Mouse (Mus musculus) natural killer cell, adult 2 months (primary cell): ENCODE results near the gene Akr1c19.

ENCODE experiments used
- DNase-seq, 2 experiments: peaks; one replicate each; pipeline ENCODE4 v3.0.0; 2022; ENCODE audit warnings: low spot score in 2 of 2

The Akr1c19 gene

DNA sequence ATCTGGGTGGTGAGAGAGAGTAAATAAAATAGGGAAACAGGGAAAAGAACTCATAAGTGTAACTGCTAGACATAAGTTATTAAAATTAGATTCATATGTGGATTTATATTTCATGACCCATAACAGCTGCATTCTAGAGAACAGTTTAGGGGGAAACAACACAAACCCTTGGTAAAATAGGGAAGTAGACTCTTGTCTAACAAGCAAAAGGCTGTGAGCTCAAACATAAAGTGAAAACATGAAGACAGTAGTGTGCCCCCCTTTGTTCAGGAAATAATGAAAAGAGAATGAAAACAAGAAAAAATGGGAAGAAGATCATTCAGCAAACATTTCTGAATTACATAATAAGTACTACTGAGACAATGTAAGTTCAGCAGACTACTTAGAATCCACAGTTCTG is 42.4 kb downstream of the Akr1c19 start:
- no peak for DNase-seq

- no peak for DNase-seq
Measured at GRCm38 (mm10) chr13:4277526-4277925, 49.0 kb downstream of the Akr1c19 start.

DNA sequence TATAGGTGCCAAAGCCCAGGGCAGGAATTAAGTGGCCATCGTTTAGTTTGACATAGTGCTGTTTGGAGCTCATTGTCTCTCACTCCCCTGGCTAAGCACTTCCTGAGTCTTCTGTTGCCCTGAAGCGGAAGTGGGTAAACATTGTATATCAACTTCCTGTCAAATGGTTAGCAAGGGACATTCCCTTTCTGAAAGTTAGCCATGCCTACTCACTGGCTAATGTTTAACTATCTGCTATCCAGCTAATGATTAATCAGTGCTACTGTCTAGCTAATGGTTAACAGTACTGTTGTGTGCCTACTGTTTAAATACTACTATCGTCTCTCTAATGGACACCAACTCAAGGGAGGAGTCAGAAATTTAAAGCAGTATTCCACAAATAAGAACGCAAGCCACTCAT is 50.8 kb downstream of the Akr1c19 start, which contains the start of gene Akr1c12:
TSS of gene Akr1c12 (minus strand) at position 150 of the 400 bp plus-strand sequence.
- DNase-seq, result no peak

DNA sequence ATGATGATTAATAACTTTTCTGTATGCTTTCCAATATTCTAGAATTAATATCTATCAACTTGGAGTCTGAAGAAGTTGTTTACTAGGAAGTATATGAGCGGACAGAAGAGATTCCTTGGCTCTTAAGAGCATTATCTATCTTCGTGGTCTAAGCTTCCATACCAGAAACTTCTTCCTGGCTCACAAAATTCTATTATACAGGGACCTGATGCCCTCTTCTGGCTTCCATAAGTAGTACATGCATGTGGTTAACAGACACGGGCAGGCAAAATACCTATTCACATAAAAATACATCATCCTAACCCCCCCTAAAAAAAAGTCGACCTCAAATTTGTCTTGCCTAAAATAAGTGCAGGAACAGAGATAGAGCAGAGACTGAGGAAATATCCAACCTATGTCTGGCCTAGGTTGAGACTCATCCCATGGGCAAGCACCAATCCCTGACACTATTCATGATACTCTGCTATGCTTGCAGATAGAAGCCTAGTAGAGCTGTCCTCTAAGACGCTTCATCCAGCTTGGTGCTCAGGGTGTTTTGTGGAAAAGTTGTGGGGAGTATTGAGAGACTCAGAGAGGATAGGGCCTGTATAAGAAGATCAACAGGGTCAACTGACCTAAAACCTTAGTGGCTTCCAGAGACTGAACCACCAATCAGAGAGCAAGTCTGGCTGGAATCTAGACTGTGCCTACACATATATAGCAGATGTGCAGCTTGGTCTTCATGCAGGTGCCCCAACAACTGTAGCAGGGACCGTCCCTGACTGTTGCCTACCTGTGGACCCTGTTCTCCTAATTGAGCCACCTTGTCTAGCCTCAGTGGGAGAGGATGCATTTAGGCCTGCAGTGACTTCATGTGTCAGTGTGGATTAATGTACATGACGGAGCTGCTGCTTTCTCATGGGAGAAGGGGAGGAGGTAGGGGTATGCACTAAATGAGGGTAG is 53.2 kb downstream of the Akr1c19 start:
- no peak for DNase-seq

DNA sequence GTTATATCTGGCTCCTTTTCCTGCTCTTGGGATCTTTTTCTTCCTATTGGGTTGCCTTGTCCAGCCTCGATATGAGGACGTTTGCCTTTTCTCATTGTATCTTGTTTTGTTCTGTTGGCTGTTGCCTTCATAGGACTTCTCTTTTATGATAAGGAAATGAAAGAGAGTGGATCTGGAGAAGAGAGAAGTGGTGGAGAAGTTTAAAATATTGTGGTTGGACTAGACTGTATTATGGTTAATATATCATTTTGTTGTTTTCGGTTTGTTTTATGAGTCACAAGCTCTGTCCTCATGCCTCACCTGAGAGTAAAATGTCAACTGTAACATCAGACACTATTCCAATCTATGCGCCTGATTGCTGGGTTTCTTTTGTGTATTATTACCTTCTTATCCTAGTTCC is 68.5 kb downstream of the Akr1c19 start:
- DNase-seq, result no peak
